Mouse (Mus musculus) intestine, postnatal 0 days (tissue): ENCODE measurements at regions not wholly inside any gene's neighbourhood (a gene's known extent, or its start where the extent isn't known, plus 50 kb on each side); places are given as distances from the start of the nearest gene placed in this dataset.

ENCODE experiments used
- ATAC-seq: fragments of 200-750 bp; cut with Nextera tagmentation; 2 replicates; pipeline ENCODE4 v1.8.0; 2017; ENCODE audit warnings: mild to moderate bottlenecking, moderate TSS enrichment, moderate library complexity
- H3K27ac ChIP-seq: fragments of 300-500 bp; sonication (generic); 2 replicates; pipeline ENCODE4 v1.5.1; 2014; ENCODE audit warnings: mild to moderate bottlenecking, low read depth, low read length, moderate library complexity
- H3K27me3 ChIP-seq: fragments of 300-500 bp; sonication (generic); replicated peaks from 2 replicates; pipeline ENCODE4 v1.6.1; 2014; ENCODE audit warnings: low read length, mixed read lengths; ENCODE audit not compliant: control insufficient read depth, insufficient read depth
- H3K36me3 ChIP-seq: fragments of 300-500 bp; sonication (generic); 2 replicates; pipeline ENCODE4 v1.6.1; 2014; ENCODE audit warnings: mild to moderate bottlenecking, moderate library complexity; ENCODE audit not compliant: control insufficient read depth, insufficient read depth
- H3K4me1 ChIP-seq: fragments of 300-500 bp; sonication (generic); replicated peaks from 2 replicates; pipeline ENCODE4 v1.6.1; 2014; ENCODE audit warnings: antibody characterized with exemption, low read length, mixed read lengths; ENCODE audit not compliant: control insufficient read depth, insufficient read depth
- H3K4me2 ChIP-seq: fragments of 300-500 bp; sonication (generic); replicated peaks from 2 replicates; pipeline ENCODE4 v1.6.1; 2014; ENCODE audit warnings: low read depth, mild to moderate bottlenecking, moderate library complexity
- H3K4me3 ChIP-seq: fragments of 300-500 bp; sonication (generic); 2 replicates; pipeline ENCODE4 v1.5.1; 2014; ENCODE audit warnings: low read depth, low read length
- H3K9ac ChIP-seq: fragments of 300-500 bp; sonication (generic); 2 replicates; pipeline ENCODE4 v1.6.1; 2014; ENCODE audit warnings: mild to moderate bottlenecking, low read depth, low read length
- H3K9me3 ChIP-seq: fragments of 300-500 bp; sonication (generic); 2 replicates; pipeline ENCODE4 v1.6.1; 2016; ENCODE audit warnings: mixed run types; ENCODE audit not compliant: control insufficient read depth
- CTCF ChIP-seq: sonication (generic); IDR thresholded peaks from 2 replicates; pipeline ENCODE4 v1.5.1; 2016; ENCODE audit warnings: low read depth, mild to moderate bottlenecking, control low read depth, antibody characterized with exemption, moderate library complexity
- WGBS: fragments of 180-500 bp; shearing (Covaris S2); extraction: QIAGEN DNeasy Blood & Tissue Kit; methylation state at CpG from one replicate; pipeline ENCODE4 v1.1.7; 2014; 5-methylcytosine and 5-hydroxymethylcytosine counted together

GRCm38 (mm10) chr4:12286391-12286790 is 114.6 kb upstream of the Fam92a start:
- 82% methylated on average over 1 of the region's 1 CpGs for WGBS
- no peak for ATAC-seq

GRCm38 (mm10) chr4:12285983-12286382 is 114.2 kb upstream of the Fam92a start:
- Histone ChIP-seq H3K9ac (no peak overlapping the region), H3K36me3 (no peaks in the 10 kb centered on the region), H3K4me1 (no peaks in the 10 kb centered on the region), H3K4me3 (no peak overlapping the region), H3K27me3 (no peaks in the 10 kb centered on the region), H3K27ac (no peak overlapping the region), H3K4me2 (no peak overlapping the region), H3K9me3 (no peaks in the 10 kb centered on the region)
- no peak for TF ChIP-seq CTCF
- ATAC-seq = no peak

More at GRCm38 (mm10) chr4:12286391-12286790, 114.6 kb upstream of the Fam92a start:
- Histone ChIP-seq H3K36me3 (no peaks in the 10 kb centered on the region), H3K4me3 (no peak overlapping the region), H3K27me3 (no peaks in the 10 kb centered on the region), H3K4me2 (no peak overlapping the region), H3K27ac (no peak overlapping the region), H3K9ac (no peak overlapping the region), H3K9me3 (no peaks in the 10 kb centered on the region), H3K4me1 (no peaks in the 10 kb centered on the region)
- TF ChIP-seq CTCF = no peak

- ATAC-seq = no peak
- no peaks in the 10 kb centered on the region for H3K36me3 ChIP-seq
- H3K9ac ChIP-seq = no peak overlapping the region
- H3K27me3 ChIP-seq = no peaks in the 10 kb centered on the region
- H3K4me3 ChIP-seq = no peak overlapping the region
- no peaks in the 10 kb centered on the region for H3K9me3 ChIP-seq
- H3K4me2 ChIP-seq = no peak overlapping the region
- 75% methylated on average over 3 of the region's 3 CpGs for WGBS
- TF ChIP-seq CTCF = no peak
- H3K4me1 ChIP-seq = no peaks in the 10 kb centered on the region
- no peak overlapping the region for H3K27ac ChIP-seq
These were observed 106.1 kb upstream of the Fam92a start for GRCm38 (mm10) chr4:12277949-12278348.

- no peak for TF ChIP-seq CTCF
- H3K4me1 ChIP-seq = no peaks in the 10 kb centered on the region
- H3K27me3 ChIP-seq = no peaks in the 10 kb centered on the region
- 92% methylated on average over 6 of the region's 6 CpGs for WGBS
- no peak overlapping the region for H3K27ac ChIP-seq
- no peak overlapping the region for H3K4me2 ChIP-seq
- H3K9ac ChIP-seq = no peak overlapping the region
- no peak overlapping the region for H3K4me3 ChIP-seq
- H3K36me3 ChIP-seq = no peaks in the 10 kb centered on the region
- no peaks in the 10 kb centered on the region for H3K9me3 ChIP-seq
- no peak for ATAC-seq
These were observed 101.6 kb upstream of the Fam92a start for GRCm38 (mm10) chr4:12273369-12273768.

- no peak for TF ChIP-seq CTCF
- Histone ChIP-seq H3K4me2 (no peak overlapping the region), H3K9ac (no peak overlapping the region), H3K27ac (no peak overlapping the region), H3K36me3 (no peaks in the 10 kb centered on the region), H3K27me3 (no peaks in the 10 kb centered on the region), H3K9me3 (no peaks in the 10 kb centered on the region), H3K4me1 (no peaks in the 10 kb centered on the region), H3K4me3 (no peak overlapping the region)
- no peak for ATAC-seq
- 73% methylated on average over 6 of the region's 6 CpGs for WGBS
These were observed 101.1 kb upstream of the Fam92a start for GRCm38 (mm10) chr4:12272914-12273313.

GRCm38 (mm10) chr4:12272378-12272777 is 100.6 kb upstream of the Fam92a start:
- Histone ChIP-seq H3K4me3 (no peak overlapping the region), H3K9ac (no peak overlapping the region), H3K9me3 (no peaks in the 10 kb centered on the region), H3K4me2 (no peak overlapping the region), H3K27ac (no peak overlapping the region), H3K36me3 (no peaks in the 10 kb centered on the region), H3K27me3 (no peaks in the 10 kb centered on the region), H3K4me1 (no peaks in the 10 kb centered on the region)
- no peak for TF ChIP-seq CTCF
- 75% methylated on average over 6 of the region's 6 CpGs for WGBS
- no peak for ATAC-seq

- no peaks in the 10 kb centered on the region for H3K36me3 ChIP-seq
- no peaks in the 10 kb centered on the region for H3K9me3 ChIP-seq
- no peaks in the 10 kb centered on the region for H3K4me1 ChIP-seq
- no peak overlapping the region for H3K9ac ChIP-seq
- TF ChIP-seq CTCF = no peak
- no peak overlapping the region for H3K27ac ChIP-seq
- no peak for ATAC-seq
- no peak overlapping the region for H3K4me3 ChIP-seq
- H3K27me3 ChIP-seq = no peaks in the 10 kb centered on the region
- H3K4me2 ChIP-seq = no peak overlapping the region
These were observed 91.9 kb upstream of the Fam92a start for GRCm38 (mm10) chr4:12263746-12264145.
